Mouse (Mus musculus) liver (tissue): ENCODE results near the gene Pard3.

Source experiments
- DNase-seq: peaks from one replicate; pipeline ENCODE4 v3.0.0-alpha.2; 2020; ENCODE audit warnings: mixed read lengths

Gene Pard3

DNA sequence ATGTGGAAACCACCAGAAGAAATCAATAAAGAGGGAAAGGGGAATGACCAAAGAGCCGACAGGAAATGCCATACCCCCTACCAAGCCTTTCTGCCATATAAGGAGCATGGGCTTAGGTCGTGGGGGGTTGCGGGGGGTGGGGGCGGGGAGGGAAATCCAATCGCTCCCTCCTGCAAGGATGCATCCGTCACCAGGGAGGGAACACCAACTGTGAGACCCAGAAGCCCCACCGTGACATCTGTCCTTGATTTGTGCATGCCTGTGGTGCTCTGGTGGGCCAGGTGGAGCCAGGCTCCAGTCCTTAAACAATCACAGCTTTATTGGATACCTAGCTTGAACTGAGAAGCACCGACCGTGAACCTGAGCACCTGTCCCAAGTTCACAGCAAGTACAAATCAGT lies 24.7 kb downstream of the Pard3 start:
- DNase-seq = peak; percentile 7

DNA sequence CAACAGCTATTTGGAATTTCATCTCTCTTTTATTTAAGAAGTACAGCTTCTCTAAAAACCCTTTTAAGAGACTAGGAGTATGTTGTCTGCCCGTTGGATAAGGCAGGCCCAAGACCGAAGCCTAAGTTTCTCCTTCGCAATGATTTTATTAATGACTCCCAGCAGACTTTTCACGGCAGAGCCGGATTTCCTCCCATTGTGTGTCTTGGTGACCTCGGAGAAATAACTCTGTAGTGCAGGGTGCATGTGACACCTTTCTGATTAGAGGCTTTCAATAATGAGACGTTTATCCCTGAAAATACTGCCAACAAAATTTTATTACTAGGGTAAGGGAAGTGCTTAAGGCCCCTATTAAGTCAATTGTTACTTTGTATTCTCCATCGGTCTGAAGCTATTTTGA lies 25.3 kb downstream of the Pard3 start:
- no peak for DNase-seq

DNA sequence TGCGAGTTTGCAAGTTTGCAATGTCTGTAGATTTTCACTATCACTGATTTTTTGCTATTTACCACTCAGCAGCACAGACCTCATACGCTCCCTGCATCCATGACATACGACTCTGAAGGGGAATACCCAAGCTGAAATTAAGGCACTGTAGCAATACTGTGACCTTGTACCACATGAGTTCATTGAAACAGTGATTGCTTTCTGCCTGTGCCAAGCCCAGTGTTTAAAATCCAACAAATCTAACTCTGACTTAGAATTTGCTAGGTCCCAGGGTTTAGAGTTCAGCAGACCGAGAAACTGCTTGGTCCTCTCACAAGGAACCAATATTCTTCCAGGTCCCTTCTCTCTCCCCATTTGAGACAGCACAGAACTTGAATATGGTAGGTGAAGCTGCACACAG lies 26.7 kb downstream of the Pard3 start:
- no peak for DNase-seq

DNA sequence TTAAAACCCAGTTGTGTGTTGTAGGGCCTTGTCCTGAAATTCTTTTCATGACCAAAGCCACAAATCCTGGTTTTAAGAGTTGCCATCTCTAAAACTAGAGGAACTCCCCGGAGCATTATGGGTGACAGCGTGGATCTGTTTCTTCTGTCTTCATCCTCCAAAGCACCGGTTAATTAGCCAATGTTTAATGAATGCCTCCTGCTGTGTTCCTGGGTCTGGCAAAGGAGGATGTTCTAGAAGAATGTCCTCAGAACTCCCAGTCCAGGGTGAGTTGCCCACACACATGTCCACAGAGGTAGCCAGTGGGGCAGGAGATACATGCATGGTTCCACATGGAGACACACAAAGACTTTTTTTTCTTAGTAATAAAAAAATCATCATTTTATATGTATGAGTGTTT lies 28.2 kb downstream of the Pard3 start:
- no peak for DNase-seq

DNA sequence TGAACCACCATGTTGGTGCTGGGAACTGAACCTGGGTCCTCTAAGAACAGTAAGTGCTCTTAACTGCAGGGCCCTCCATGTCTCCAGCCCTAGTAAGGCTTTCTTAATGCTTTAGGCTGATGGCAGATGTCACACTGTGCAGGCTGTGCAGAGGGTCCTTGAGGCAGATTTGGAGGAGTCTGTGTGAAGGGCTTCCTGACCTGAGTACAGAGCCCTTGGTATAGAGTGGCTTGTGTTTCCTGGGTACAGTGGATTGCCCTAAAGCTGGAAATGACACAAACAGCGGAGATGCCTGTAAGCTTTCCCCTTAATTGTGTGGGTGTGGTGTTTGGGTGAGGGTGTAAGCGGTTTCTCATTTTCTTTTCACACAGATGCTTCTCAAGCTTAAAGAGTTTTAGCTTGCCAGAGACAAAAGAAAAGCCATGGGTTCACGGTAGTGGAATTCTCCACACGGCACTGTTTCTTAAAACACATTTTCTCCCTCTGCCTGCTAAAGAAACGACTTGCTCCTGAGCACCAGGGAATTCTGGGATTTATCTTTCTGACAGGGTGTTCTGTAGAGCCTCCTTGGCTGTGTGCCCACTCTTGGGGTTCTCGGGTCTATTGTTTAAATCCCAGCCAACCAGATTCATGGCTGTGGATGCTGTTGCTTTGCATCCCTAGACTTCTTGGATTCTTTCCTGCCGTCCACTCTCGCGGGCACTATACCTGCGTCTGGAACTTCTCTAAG lies 28.9 kb downstream of the Pard3 start:
- peak; percentile 51 for DNase-seq

DNA sequence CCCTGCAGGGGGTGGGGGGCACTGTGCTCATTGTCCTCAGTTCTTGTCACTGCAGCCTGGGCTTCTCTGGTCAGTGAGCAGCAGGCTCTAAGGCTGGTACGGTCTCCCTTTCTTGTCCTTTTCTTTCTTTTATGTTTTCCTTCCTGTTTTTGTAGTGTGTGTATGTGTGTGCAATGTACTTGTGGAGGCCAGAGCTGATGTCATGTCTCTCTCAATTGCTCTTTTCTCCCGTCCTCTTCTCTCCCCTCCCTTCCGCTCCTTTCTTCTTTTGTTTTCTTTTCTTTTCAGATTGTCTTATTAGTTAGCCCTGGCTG lies 29.4 kb downstream of the Pard3 start:
- no peak for DNase-seq

DNA sequence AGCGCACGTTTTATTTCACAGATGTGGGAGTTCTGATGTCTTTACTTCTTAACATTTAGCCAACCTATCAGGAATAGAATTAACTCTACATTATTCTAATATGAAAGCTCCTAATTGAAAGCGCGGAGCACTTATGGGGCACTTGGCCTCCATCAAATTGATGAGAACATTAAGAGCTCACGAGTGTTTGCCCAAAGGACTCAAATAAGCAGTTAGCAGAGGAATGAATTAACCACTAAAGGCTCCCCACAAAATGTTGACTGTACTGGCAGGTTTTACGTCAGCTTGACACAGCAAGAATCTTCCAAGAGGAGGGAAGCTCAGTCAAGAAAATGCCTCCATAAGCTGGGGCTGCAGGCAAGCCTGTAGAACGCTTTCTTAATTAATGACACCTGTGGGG lies 32.1 kb downstream of the Pard3 start:
- no peak for DNase-seq

DNA sequence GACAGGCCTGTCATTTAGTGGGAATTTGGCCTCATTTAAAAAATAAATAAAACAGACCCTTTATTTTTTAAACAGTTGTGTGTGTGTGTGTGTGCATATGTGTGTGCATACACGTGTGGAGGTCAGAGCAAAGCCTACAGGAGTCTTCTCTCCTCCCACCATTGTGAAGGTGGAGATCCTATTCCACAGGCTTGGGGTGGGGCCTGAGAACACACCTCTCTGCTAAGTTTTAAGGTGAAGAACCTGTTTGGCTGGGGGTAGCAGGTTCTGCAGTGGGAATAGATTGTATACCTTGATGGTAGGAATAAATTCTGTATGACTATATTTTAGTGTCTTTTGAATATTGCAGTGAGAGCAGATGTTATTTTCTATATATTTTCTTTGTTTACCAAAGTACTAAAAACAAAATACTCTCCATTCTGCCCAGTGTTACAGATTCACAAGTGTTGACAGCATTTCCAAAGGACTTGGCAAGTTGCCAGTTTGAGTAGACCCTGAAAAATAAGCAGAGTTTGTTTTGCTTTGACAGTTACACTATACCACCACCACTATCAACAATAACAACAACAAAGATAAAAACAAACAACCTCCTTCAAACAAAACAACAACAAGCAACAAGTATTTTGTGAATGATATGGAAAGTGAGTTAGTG lies 35.9 kb downstream of the Pard3 start:
- no peak for DNase-seq

DNA sequence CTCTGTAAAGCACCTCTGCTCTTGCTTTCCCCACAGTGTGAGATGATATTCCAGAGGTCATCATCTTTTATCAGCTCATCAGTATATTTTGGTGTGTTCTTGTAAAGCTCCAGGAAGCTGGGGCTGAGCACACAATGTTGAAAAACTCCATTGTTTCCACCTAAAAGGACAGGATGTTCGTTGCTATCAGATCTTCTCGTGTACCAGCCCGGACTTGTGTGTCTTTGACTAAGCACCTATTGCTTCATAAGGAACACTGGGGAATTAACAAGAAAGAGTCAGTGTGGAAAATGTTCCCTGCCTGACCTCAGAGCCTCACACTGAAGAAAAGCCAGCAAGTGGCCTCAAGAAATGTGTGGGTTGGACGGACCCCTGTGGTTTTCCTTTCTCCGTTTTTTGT lies 39.6 kb downstream of the Pard3 start:
- DNase-seq = no peak

DNA sequence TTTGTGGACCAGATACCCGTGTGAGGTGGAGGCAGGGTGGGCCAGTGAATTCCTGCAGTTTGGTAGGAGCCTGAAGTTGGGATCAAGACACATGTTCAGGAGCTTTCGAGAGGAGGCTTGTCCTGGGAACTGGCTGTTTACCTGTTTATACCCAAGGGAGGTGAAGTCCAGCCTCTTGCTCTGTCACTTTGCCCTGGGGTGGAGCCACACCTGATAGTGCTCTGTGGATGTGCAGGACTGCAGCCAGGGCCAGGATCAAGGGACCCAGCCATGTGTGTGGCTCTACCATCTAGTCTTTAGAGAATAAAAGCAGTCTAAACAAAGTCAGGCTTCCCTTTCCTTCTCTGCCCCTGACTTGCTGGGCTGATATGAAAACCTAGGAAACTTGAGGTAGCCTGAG lies 40.9 kb downstream of the Pard3 start:
- peak; percentile 6 for DNase-seq

DNA sequence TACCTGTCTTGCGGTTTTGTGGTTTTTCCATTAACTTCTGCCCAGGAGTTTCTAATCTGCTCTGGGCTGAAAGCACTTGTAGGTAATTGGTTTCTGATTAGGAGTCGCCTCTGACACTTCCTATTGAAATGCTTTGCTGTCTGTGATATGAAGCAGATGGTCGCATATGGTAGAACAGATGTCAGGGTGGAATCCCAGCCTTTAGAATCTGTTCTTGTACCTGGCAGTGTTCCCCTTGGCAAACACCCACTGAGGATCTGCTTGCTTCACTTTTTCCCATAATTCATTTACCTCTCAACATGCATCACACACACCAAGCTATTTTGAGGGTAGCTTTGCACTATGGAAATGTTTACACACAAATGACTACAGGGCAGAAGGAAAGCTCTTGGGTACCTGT lies 44.2 kb downstream of the Pard3 start:
- no peak for DNase-seq

DNA sequence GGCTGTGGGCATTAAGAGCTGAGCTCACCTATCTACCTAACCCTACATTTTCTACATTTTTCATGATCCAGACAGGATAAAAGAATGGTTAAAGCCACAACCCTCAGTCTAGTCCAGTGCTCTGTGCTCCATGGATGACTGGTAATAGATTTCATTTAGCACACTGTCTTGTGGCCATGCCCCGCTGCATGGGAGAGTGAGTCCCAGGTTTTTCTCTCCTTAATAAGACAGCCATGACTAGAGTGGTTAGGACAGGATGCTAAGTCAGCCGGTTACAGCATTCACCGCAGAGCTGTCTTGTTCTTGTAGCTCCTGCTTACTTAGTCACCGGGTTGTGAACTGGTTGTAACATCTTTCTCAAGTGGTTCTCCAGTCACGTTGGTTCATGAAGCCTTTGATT lies 49.5 kb downstream of the Pard3 start:
- DNase-seq = no peak

DNA sequence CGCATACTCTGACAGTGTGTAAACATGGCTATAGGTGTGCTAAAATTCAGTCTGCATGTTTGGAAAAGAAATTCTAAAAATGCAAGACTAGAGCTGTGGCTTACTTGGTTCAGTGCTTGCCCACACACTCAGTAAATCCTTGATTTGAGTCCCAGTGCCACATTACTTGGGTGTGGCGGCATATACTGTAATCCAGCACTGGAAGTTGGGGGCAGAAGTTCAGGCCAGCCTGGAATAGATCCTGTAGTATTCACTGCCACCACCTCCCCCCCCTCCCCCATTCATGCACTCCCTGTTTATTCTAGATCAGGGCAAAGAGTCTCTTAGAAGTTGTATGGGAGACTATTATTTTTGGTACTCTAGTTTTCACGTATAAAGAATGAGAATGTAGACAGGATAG lies 52.1 kb downstream of the Pard3 start:
- DNase-seq = no peak

DNA sequence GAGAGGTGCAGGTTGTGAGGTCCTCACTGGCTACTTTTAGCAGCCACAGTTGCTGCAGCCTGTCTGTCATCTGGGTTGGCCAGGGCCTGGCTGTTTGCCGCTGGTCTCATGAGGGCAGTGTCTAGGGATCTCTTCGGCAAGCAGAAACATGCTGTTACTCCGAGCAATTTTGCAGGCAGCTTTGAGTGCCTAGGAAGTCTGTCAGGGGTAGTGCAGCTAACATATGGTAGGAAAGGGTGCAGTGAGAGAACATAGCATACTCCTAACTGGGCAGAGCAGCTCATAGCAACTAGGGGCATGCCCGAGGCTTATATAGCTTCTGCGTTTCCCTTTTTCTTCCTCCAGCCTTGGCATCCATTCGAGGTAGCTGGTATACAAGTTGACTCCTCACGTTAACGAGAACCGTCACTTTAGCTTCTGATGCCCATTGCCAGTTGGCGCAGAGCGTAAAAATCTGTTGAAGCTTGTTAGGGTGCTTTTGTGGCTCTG lies 54.7 kb downstream of the Pard3 start:
- no peak for DNase-seq

DNA sequence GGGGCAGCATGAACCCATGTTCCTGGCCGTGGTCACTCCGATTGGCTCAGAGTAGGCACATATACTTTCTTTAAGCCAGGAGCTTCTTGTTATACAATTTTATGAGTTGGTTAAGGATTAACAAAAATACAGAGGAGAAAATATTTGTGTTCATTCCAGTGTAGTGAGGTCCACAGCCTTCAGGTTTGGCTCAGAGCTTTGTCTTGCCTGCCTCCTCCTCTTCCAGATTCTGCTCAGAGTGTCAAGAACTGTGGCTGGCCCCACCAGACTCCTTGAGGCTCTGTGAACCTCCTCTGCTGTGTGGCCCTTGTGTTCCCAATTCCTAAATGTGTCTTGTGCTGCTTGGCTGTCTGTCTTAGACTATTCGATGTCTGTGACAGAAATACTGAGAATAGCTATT lies 59.7 kb downstream of the Pard3 start:
- no peak for DNase-seq

DNA sequence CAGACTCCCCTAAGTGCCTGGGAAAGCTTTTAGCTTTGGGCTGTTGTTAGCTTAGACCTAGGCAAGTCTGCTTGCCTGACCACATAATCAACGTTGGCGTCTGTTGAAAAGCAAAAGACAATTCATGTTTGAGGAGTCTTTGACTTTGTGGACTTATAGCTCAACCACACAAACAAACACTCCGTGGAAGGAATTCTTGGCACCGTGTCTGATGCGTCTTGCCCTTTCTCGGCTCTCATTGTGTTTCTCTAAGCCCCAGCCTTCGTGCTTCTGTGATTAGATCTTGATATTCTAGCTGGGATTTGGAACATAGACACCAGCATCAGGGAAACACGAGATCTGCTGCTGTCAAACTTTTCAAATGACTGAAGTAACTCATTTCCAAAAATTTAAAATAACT lies 61.1 kb downstream of the Pard3 start:
- no peak for DNase-seq

DNA sequence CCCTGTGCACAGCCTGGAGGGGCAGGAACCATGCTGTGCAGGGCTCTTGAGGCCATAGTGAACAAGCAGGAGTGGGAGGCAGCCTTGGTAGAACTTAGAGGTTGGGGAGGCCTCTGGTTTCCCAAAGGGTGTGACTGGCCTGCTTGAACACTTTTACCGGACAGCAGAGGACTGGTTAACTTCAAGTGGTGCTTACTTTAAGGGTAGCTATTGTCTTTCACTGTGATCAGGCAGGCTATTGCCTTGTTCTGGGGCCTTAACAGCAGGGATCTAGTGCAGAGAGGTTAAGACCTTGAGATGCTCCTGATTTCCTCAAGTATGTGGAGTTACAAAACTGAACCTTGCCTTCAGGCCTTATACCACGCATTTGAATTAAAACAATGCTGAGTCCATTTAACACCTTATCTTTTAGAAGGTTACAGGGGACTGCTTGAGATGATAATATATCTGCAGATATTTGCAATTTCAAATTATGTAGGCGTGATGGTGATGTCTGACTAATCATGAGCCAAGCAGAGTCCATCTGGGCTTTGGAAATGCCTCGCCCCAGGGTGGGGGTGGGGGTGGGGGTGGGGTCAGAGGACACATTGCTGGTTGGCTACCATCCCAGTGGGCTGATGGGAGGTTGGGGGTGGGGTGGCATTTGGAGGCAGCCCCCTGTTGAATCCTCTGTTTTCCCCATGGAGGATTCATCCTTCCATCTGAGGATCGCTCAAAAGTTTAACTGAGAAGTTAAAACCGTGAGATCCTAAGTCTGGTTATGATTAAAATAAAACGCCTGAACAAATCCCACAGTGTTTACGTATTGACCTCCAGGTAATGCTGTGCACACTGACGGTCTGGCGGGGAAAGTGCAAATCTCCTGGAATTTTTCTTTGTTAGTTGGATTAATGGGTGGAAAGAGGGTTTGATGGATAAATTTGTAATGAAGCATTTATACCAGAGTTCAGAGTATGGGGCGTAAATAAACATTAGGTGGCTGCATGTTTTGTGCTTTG lies 62.3 kb downstream of the Pard3 start:
- peak; percentile 56 for DNase-seq

DNA sequence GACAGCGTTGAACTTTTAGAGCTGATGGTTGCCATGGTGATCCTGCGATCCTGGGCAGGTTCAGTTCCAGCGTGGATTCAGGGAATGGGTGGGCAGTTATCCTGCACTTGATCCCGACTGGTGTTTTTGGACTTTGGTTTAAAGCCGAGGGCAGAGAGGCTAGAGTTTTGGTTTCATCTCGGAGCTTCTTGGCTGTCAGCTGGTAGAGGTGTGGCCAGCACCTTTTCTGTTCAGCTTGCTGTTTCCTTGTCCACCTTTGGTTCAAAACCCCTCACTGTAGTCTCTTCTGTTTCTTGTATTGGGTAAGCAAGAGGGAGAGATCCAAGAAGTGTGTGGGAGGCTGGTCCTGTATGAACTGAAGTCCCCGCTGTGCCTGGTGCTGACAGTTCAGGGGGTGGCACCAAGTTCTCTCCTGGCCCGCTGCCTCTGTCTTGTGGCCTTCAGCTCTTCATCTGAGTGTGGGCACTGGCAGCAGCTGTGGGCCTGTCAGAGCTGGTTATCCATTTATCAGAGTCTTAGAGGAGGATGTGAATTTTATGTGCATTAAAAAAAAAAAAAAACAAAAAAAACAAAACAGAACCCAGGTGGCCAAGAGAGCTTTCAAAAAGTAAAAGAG lies 65.2 kb downstream of the Pard3 start:
- DNase-seq = no peak

DNA sequence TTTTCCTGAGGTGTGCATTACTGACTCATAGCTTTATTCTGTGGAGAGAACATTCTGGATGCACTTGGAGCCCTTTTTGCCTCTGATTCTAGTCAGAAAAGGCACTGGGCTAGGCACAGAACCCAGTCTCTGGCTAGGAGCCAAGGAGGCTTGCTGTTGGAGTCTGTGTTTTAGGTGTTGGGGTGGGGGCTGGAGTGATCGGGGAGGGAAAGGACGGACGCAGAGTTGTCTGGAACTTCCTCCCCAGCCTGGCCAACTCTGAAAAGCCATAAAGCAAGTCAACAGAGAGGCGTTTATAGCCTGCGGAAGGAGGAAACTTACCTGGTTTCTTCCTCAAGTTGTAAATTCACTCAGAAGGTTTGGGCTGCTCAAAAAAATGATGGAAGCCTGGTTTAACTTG lies 70.6 kb downstream of the Pard3 start:
- no peak for DNase-seq

DNA sequence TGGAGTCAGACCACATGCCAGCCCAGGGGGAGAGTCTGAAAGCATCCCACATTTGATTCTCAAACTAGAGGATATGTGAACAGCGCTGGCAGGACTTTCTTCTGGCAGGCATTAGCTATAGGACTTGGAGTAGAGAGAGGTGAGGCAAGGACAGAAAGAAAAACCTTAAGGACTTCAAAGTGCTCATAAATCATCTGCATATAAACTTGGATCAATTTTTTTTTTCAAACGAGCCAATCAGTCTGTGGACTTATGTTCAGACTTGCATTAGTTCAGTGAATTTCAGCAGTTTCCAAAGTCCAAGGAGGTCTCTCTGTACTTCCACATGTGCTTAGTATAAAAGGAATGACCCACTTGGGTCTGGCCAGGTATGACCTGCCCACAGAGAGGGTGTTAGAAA lies 72.5 kb downstream of the Pard3 start:
- no peak for DNase-seq

DNA sequence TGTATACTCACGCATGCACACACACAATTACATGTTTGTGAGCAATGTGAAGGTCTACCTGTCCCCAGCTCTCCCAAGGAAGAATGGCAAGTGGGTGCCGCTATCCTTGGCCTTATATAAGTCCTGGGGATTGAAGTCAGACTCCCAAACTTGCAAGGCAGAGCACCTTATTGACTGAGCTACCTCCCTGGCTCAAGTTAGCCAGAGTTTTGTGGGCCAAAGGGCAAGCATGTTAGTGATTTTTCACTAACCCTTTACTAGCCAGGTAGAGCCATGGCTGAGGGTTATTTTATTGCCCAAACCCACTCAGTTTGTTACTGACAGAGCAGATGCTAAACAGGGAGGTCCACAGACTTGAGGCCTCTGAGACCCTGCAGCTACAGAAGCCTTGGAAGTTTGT lies 73.1 kb downstream of the Pard3 start:
- DNase-seq = no peak

DNA sequence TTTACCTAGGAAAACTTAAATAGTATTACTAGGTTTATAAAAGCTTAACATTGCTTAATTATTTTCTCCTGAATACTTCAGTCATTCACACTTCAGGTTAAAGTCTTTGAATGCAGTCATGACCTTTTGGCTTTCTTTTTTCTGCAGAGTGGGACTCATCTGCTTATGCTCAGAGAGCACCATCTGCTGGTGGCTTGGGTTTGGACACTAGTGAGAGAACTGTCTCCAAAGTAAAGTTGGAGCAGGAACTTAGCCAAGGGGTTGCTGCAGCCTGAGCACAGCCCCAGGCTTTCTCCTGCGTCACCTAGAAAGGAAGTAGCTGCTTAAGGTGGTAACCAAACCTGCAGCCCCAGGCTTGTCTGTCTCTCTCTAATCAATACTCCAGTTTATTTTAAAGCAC lies 75.5 kb downstream of the Pard3 start:
- DNase-seq = peak; percentile 64

DNA sequence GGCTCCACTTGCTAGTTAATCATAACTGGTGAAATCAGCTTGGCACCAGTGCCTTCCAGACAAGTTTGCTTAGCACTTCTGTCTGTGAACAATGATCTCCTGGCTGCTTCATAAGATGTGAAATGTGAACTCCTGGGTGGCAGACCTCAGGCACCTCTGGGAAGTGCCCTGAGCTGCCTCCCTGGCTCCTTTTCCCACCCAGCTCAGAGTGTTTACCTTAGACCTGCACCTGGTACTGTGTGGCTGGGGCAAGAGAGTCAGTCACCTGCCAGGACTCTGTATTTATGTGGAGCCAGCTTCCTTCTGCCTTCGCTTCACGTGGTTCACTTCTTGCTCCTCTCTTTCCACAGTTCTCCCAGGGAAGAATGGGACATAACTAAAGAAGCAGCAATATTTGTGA lies 77.3 kb downstream of the Pard3 start:
- no peak for DNase-seq
